Mouse (Mus musculus) MEL (cell line): Measurements from ENCODE around the gene Olfr904. TPM values are rescaled to one million over a fixed set of nuclear protein-coding genes. Genes with fewer than 3 reads are reported as not detected.
"Not testable (repeated sequence)": the region's sequence is repeated elsewhere in the genome, so short reads cannot be mapped to it uniquely, and the experiment has no call there.

Experiments
- DNase-seq: peaks from one replicate; pipeline ENCODE4 v3.0.0; 2011; ENCODE audit warnings: low read depth, low spot score
- H3K27ac ChIP-seq: 2 replicates; pipeline ENCODE4 v1.5.1; 2012; ENCODE audit warnings: low read depth, mild to moderate bottlenecking, control low read depth, low read length, moderate library complexity; ENCODE audit not compliant: control insufficient read depth
- H3K27me3 ChIP-seq, 2 experiments: fragments of 150-350 bp in 1 of 2; sonication (generic) in 1 of 2; 2 replicates each; pipeline ENCODE4 v1.6.1; 2012; ENCODE audit warnings: low read length in 2 of 2, mild to moderate bottlenecking in 2 of 2, improper control_type of control experiment in 1 of 2, moderate library complexity in 1 of 2; ENCODE audit not compliant: insufficient read depth in 2 of 2, control insufficient read depth in 1 of 2
- H3K36me3 ChIP-seq, 2 experiments: 2 replicates each; pipeline ENCODE4 v1.6.1; 2012 to 2014; ENCODE audit warnings: low read length in 2 of 2, improper control_type of control experiment in 1 of 2, inconsistent platforms in 1 of 2, mild to moderate bottlenecking in 1 of 2; ENCODE audit not compliant: insufficient read depth in 2 of 2, control insufficient read depth in 1 of 2
- H3K4me1 ChIP-seq, 2 experiments: fragments of 150-350 bp in 1 of 2; sonication (generic) in 1 of 2; 2 replicates each; pipeline ENCODE4 v1.6.1; 2012; ENCODE audit warnings: low read length in 2 of 2, improper control_type of control experiment in 1 of 2, mild to moderate bottlenecking in 1 of 2; ENCODE audit not compliant: insufficient read depth in 2 of 2, control insufficient read depth in 1 of 2
- H3K4me3 ChIP-seq, 2 experiments: fragments of 150-350 bp in 1 of 2; sonication (generic) in 1 of 2; 2 replicates each; pipeline ENCODE4 v1.5.1; 2012; ENCODE audit warnings: low read depth in 2 of 2, low read length in 2 of 2, mild to moderate bottlenecking in 2 of 2, moderate library complexity in 2 of 2, control low read depth in 1 of 2, improper control_type of control experiment in 1 of 2; ENCODE audit not compliant: control insufficient read depth in 1 of 2, insufficient read depth in 1 of 2
- H3K79me2 ChIP-seq: 2 replicates; pipeline ENCODE4 v1.6.1; 2012; ENCODE audit warnings: mild to moderate bottlenecking, low read length, moderate library complexity; ENCODE audit not compliant: control insufficient read depth, poor library complexity, insufficient read depth
- H3K9ac ChIP-seq: 2 replicates; pipeline ENCODE4 v1.6.1; 2012; ENCODE audit warnings: low read depth, mild to moderate bottlenecking, control low read depth, low read length, moderate library complexity; ENCODE audit not compliant: control insufficient read depth, poor library complexity, severe bottlenecking
- H3K9me3 ChIP-seq: fragments of 150-350 bp; sonication (generic); replicated peaks from 2 replicates; pipeline ENCODE4 v1.6.1; 2012; ENCODE audit warnings: mild to moderate bottlenecking, low read length, improper control_type of control experiment, moderate library complexity; ENCODE audit not compliant: insufficient read depth
- BHLHE40 ChIP-seq: IDR thresholded peaks from 2 replicates; pipeline ENCODE4 v1.6.1; 2012; ENCODE audit warnings: low read depth, mild to moderate bottlenecking, inconsistent platforms, low read length, improper control_type of control experiment, borderline replicate concordance
- CHD2 ChIP-seq: IDR thresholded peaks from 2 replicates; pipeline ENCODE4 v1.6.1; 2011; ENCODE audit warnings: low read length, improper control_type of control experiment
- E2F4 ChIP-seq: IDR thresholded peaks from 2 replicates; pipeline ENCODE4 v1.6.1; 2011; ENCODE audit warnings: low read depth, low read length, improper control_type of control experiment, borderline replicate concordance
- EP300 ChIP-seq, 2 experiments: IDR thresholded peaks; 2 replicates each; pipeline ENCODE4 v1.6.1; 2011; ENCODE audit warnings: improper control_type of control experiment in 2 of 2, low read length in 2 of 2, low read depth in 1 of 2, mild to moderate bottlenecking in 1 of 2
- ETS1 ChIP-seq: IDR thresholded peaks from 2 replicates; pipeline ENCODE4 v1.6.1; 2012; ENCODE audit warnings: low read depth, mild to moderate bottlenecking, inconsistent platforms, low read length, improper control_type of control experiment, moderate library complexity
- GABPA ChIP-seq: IDR thresholded peaks from 2 replicates; pipeline ENCODE4 v1.6.1; 2012; ENCODE audit warnings: low read depth, mild to moderate bottlenecking, inconsistent platforms, low read length, improper control_type of control experiment, moderate library complexity
- HCFC1 ChIP-seq: IDR thresholded peaks from 2 replicates; pipeline ENCODE4 v1.6.1; 2012; ENCODE audit warnings: low read depth, mild to moderate bottlenecking, inconsistent platforms, low read length, improper control_type of control experiment, moderate library complexity
- JUND ChIP-seq: IDR thresholded peaks from 2 replicates; pipeline ENCODE4 v1.6.1; 2011; ENCODE audit warnings: low read depth, mild to moderate bottlenecking, improper control_type of control experiment, low read length
- KAT2A ChIP-seq: conservative IDR thresholded peaks from 2 replicates; pipeline ENCODE4 v1.6.1; 2012; ENCODE audit warnings: low read depth, low read length, improper control_type of control experiment, inconsistent platforms
- MAFK ChIP-seq: IDR thresholded peaks from 2 replicates; pipeline ENCODE4 v1.6.1; 2011; ENCODE audit warnings: low read depth, mild to moderate bottlenecking, low read length, improper control_type of control experiment, borderline replicate concordance
- MEF2A ChIP-seq: IDR thresholded peaks from 2 replicates; pipeline ENCODE4 v1.6.1; 2014; ENCODE audit warnings: low read depth, mild to moderate bottlenecking, inconsistent platforms, low read length, improper control_type of control experiment; ENCODE audit not compliant: poor library complexity, insufficient replicate concordance, severe bottlenecking; ENCODE audit errors: extremely low read depth
- MXI1 ChIP-seq: IDR thresholded peaks from 2 replicates; pipeline ENCODE4 v1.6.1; 2011; ENCODE audit warnings: mild to moderate bottlenecking, low read depth, low read length, improper control_type of control experiment
- MYC ChIP-seq: IDR thresholded peaks from 2 replicates; pipeline ENCODE4 v1.6.1; 2011; ENCODE audit warnings: low read depth, mild to moderate bottlenecking, low read length, improper control_type of control experiment, moderate library complexity
- RAD21 ChIP-seq: IDR thresholded peaks from 2 replicates; pipeline ENCODE4 v1.6.1; 2011; ENCODE audit warnings: mild to moderate bottlenecking, low read depth, low read length, improper control_type of control experiment
- SMC3 ChIP-seq: IDR thresholded peaks from 2 replicates; pipeline ENCODE4 v1.6.1; 2011; ENCODE audit warnings: low read depth, low read length, improper control_type of control experiment
- TAL1 ChIP-seq: IDR thresholded peaks from 2 replicates; pipeline ENCODE4 v1.6.1; 2012; ENCODE audit warnings: mild to moderate bottlenecking, inconsistent platforms, low read length, moderate library complexity, mixed read lengths
- TCF12 ChIP-seq: IDR thresholded peaks from 2 replicates; pipeline ENCODE4 v1.6.1; 2014; ENCODE audit warnings: low read depth, mild to moderate bottlenecking, inconsistent platforms, low read length, improper control_type of control experiment, moderate library complexity
- UBTF ChIP-seq: IDR thresholded peaks from 2 replicates; pipeline ENCODE4 v1.6.1; 2012; ENCODE audit warnings: low read depth, mild to moderate bottlenecking, inconsistent platforms, low read length, improper control_type of control experiment, moderate library complexity, borderline replicate concordance; ENCODE audit not compliant: insufficient read depth
- ZC3H11A ChIP-seq: IDR thresholded peaks from 2 replicates; pipeline ENCODE4 v1.6.1; 2012; ENCODE audit warnings: low read depth, mild to moderate bottlenecking, inconsistent platforms, low read length, improper control_type of control experiment
- ZKSCAN1 ChIP-seq: IDR thresholded peaks from 2 replicates; pipeline ENCODE4 v1.6.1; 2012; ENCODE audit warnings: low read depth, mild to moderate bottlenecking, inconsistent platforms, low read length, improper control_type of control experiment, moderate library complexity
- polyA plus RNA-seq, 2 experiments: library from polyadenylated mRNA; stranded (reverse) in 1 of 2; unstranded in 1 of 2; fragments of >175 nt in 1 of 2; fragments of >200 nt in 1 of 2; gene quantifications; 2 replicates each; pipeline versions ENCODE4 v1.2.1 to v1.2.4; 2012; ENCODE audit warnings: low replicate concordance in 2 of 2, low read depth in 1 of 2; ENCODE audit not compliant: insufficient read length in 2 of 2, insufficient read depth in 1 of 2, missing spikeins in 1 of 2
- total RNA-seq: library from RNA; depleted of rRNA; stranded (reverse); fragments of 300-350 nt; gene quantifications from 2 replicates; pipeline ENCODE4 v1.2.3, GENCODE M21; 2012; rRNA removed

Olfr904 gene
- total RNA-seq (not detected in 2 replicates), polyA plus RNA-seq (not detected)

DNA sequence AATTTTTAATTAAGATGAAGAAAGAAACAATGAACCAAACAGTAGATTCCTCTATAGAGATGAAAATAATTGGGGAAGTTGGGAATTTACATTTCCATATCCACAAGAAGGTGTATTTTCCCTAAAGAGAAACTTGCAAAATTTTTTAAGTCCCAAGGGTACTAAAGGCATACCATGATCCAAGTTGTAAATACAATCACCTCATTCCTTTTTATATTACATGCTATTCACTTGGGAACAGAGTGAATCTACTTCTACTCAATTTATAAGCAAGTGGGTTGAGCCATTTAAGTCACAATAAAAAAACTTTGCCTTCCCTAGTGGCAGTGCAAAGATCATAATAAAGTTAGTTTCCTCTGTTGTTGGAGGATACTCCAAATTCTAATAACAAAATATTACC lies at the start of gene Olfr904:
Gene Olfr904, plus strand, starts transcription at position 301 of the 400 bp plus-strand sequence.
- no peak for DNase-seq
- no peaks in the 10 kb centered on the region for H3K27me3 ChIP-seq

DNA sequence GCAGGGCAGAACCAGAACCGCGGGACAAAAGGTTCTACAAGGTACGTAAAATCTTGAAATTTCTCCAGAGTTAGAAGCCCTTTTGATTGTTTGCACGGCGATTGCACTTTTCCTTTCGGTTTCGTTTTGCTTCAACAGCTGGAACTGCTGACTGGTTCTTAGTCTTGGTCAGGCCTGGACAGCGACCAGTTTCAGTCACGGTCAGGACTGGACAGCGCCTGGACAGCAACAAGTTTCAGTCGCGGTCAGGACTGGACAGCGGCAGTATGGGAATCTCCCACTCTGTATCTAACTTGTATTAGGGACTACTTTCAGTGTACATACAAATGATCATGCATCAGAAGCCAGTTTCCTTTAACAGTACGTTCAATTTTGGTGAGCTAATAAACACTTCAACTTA lies 49.4 kb upstream of the Olfr904 start:
- H3K9me3 ChIP-seq, H3K27me3 ChIP-seq, H3K9ac ChIP-seq, H3K4me1 ChIP-seq, H3K27ac ChIP-seq, H3K4me3 ChIP-seq, H3K36me3 ChIP-seq, H3K79me2 ChIP-seq, DNase-seq: not testable (repeated sequence)

More for the DNA sequence above, at the start of gene Olfr904:
- no peak within 1 kb of the TSS for H3K4me3 ChIP-seq
- H3K4me1 ChIP-seq, result no peaks in the 10 kb centered on the region
- no peaks in the 10 kb centered on the region for H3K9me3 ChIP-seq
- no peak within 1 kb of the TSS for H3K9ac ChIP-seq
- H3K27ac ChIP-seq, result no peak within 1 kb of the TSS
- no peaks in the 10 kb centered on the region for H3K79me2 ChIP-seq
- TF ChIP-seq SMC3 (no peak), HCFC1 (no peak), ZKSCAN1 (no peak), EP300 (IDR thresholded peaks at IDR 0.05; ENCODE audit: low read depth in 1 of 2, low read length in 2 of 2) (no peak), ZC3H11A (no peak), MAFK (no peak), RAD21 (no peak), E2F4 (no peak), MEF2A (no peak), KAT2A (no peak), MXI1 (no peak), CHD2 (no peak), BHLHE40 (no peak), GABPA (no peak), UBTF (no peak), JUND (no peak), ETS1 (no peak), TCF12 (no peak), MYC (no peak), TAL1 (no peak)
- H3K36me3 ChIP-seq, result no peaks in the 10 kb centered on the region
